Mouse (Mus musculus) heart, postnatal 0 days (tissue): ENCODE data around the gene Catsper2.

Experiments used
- CTCF ChIP-seq: IDR thresholded peaks from 2 replicates; pipeline ENCODE4 v1.5.1; 2016; ENCODE audit warnings: antibody characterized with exemption, control low read depth, low read depth
- EP300 ChIP-seq: IDR thresholded peaks from 2 replicates; pipeline ENCODE4 v1.6.1; 2016; ENCODE audit warnings: antibody characterized with exemption, low read depth

DNA sequence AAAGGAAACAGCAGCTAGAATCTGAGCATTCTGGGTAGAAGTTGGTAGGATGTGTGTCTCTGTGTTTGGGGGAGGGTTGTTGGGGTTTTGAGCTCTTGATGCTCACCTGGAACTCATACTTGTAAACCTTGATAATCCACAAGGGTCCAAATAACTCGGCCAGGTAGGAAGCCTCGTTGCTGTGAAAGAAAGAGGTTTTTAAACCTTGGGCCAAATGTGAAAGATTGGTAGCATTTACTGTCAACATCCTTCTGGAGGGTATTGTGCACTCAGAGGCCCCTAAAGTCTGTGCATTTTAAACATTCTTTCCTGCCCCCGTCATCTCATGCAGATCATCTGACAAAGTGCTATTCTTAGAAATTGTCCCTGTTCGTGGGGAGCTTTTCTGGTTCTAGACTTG, 39.4 kb upstream of the Catsper2 start, which contains the start of gene Hypk:
- TF ChIP-seq CTCF (no peak), EP300 (no peak)
